Mouse (Mus musculus): Measurements from ENCODE around the gene Acsbg2. TPM values are rescaled to one million over a fixed set of nuclear protein-coding genes. Genes with fewer than 3 reads are reported as not detected.

Gene Acsbg2
- total RNA-seq (2012; rRNA removed) (not detected in 2 replicates), polyA plus RNA-seq (2012; ENCODE audit: insufficient read depth in 1 of 2, insufficient read length in 2 of 2, low read depth in 1 of 2, low replicate concordance in 2 of 2, missing spikeins in 1 of 2) (not detected)

DNA sequence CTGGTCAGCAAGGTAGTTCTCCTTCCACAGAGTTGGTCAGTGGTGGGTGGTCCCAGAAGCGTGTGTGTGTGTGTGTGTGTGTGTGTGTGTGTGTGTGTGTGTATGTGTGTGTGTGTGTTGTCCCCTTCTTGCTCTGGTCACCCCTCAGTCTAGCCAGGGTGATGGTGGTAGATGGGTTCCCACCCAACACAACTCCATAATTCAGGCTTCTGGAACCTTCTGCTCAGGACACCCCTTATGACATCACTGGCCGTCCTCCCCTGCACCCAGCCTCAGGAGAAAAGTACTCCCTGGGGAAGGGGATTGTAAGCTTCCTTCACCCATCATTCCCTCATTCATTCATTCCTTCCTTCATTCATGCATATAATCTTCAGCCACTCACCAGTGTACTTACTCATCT is at the start of gene Acsbg2:
TSS of gene Acsbg2 (minus strand) at position 211 of the 400 bp plus-strand sequence.
- Histone ChIP-seq H3K9me3 (replicated peaks; ENCODE audit: insufficient read depth, low read length) (no peaks in the 10 kb centered on the region), H3K27me3 (ENCODE audit: control insufficient read depth in 1 of 2, insufficient read depth in 2 of 2, low read length in 2 of 2) (no peaks in the 10 kb centered on the region), H3K9ac (ENCODE audit: control insufficient read depth, low read depth, low read length, poor library complexity, severe bottlenecking) (no peak within 1 kb of the TSS), H3K36me3 (ENCODE audit: control insufficient read depth in 1 of 2, insufficient read depth in 2 of 2, low read length in 2 of 2) (peaks cover 0 to 2% of the 10 kb centered on the region in 2 experiments; a peak in 2 of 4 replicates), H3K79me2 (ENCODE audit: control insufficient read depth, insufficient read depth, low read length, poor library complexity) (no peaks in the 10 kb centered on the region), H3K4me3 (ENCODE audit: control insufficient read depth in 1 of 2, insufficient read depth in 1 of 2, low read depth in 2 of 2, low read length in 2 of 2) (no peak within 1 kb of the TSS), H3K4me1 (ENCODE audit: control insufficient read depth in 1 of 2, insufficient read depth in 2 of 2, low read length in 2 of 2) (peaks cover 2 to 6% of the 10 kb centered on the region in 2 experiments; a peak in 3 of 4 replicates), H3K27ac (ENCODE audit: control insufficient read depth, low read depth, low read length) (no peak within 1 kb of the TSS)
- TF ChIP-seq CHD1 (IDR thresholded peaks at IDR 0.05; ENCODE audit: low read depth, low read length) (no peak), KAT2A (conservative IDR thresholded peaks at IDR 0.05; ENCODE audit: low read depth, low read length) (no peak), EP300 (IDR thresholded peaks at IDR 0.05; ENCODE audit: low read depth in 1 of 2, low read length in 2 of 2) (no peak), MYB (IDR thresholded peaks at IDR 0.05; ENCODE audit: low read depth, low read length) (no peak), POLR2AphosphoS2 (IDR thresholded peaks at IDR 0.05; ENCODE audit: low read length) (no peak), E2F4 (IDR thresholded peaks at IDR 0.05; ENCODE audit: borderline replicate concordance, low read depth, low read length) (no peak), RAD21 (IDR thresholded peaks at IDR 0.05; ENCODE audit: low read depth, low read length) (no peak), TBP (IDR thresholded peaks at IDR 0.05; ENCODE audit: low read depth, low read length) (no peak), HCFC1 (IDR thresholded peaks at IDR 0.05; ENCODE audit: low read depth, low read length) (no peak), POLR2A (IDR thresholded peaks at IDR 0.05; ENCODE audit: control insufficient read depth in 1 of 2, insufficient read depth in 1 of 2, low read depth in 1 of 2, low read length in 2 of 2, poor library complexity in 1 of 2) (no peak), ZKSCAN1 (IDR thresholded peaks at IDR 0.05; ENCODE audit: low read depth, low read length) (no peak), SIN3A (IDR thresholded peaks at IDR 0.05; ENCODE audit: low read length) (no peak), ZC3H11A (IDR thresholded peaks at IDR 0.05; ENCODE audit: low read depth, low read length) (no peak), ELF1 (IDR thresholded peaks at IDR 0.05; ENCODE audit: low read depth, low read length) (no peak), BHLHE40 (IDR thresholded peaks at IDR 0.05; ENCODE audit: borderline replicate concordance, low read depth, low read length) (no peak), GABPA (IDR thresholded peaks at IDR 0.05; ENCODE audit: low read depth, low read length) (no peak)
- no peak for DNase-seq (ENCODE audit: low read depth, low spot score)

DNA sequence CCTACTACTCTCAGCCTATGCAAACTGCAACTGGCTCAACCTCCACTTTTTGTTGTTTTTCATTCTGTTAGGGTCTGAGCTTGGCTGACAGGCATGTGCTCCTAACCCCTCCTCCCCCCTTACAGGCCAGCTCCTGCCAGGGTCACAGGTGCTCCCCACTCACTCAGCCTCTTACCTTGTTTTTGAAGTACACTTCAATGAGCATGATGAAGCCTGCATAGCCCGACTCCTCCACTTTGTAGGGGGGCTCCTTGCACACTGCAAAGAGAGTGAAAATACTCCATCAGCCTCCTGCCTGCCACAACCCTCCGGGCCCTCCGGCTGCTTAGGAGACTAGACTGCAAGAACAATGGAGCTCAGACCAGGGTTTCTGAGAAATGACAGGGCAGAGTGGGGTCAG is 45.5 kb upstream of the Acsbg2 start:
- no peak overlapping the region for H3K4me3 ChIP-seq (ENCODE audit: control insufficient read depth in 1 of 2, insufficient read depth in 1 of 2, low read depth in 2 of 2, low read length in 2 of 2)
- no peaks in the 10 kb centered on the region for H3K4me1 ChIP-seq (ENCODE audit: control insufficient read depth in 1 of 2, insufficient read depth in 2 of 2, low read length in 2 of 2)
- no peaks in the 10 kb centered on the region for H3K9me3 ChIP-seq (replicated peaks; ENCODE audit: insufficient read depth, low read length)
- no peaks in the 10 kb centered on the region for H3K79me2 ChIP-seq (ENCODE audit: control insufficient read depth, insufficient read depth, low read length, poor library complexity)
- peaks cover 0 to 7% of the 10 kb centered on the region in 2 experiments; a peak in 2 of 4 replicates for H3K36me3 ChIP-seq (ENCODE audit: control insufficient read depth in 1 of 2, insufficient read depth in 2 of 2, low read length in 2 of 2)
- DNase-seq (ENCODE audit: low read depth, low spot score), result no peak
- H3K9ac ChIP-seq (ENCODE audit: control insufficient read depth, low read depth, low read length, poor library complexity, severe bottlenecking), result no peak overlapping the region
- TF ChIP-seq ZC3H11A (IDR thresholded peaks at IDR 0.05; ENCODE audit: low read depth, low read length), result no peak
- no peak for TF ChIP-seq TCF12 (IDR thresholded peaks at IDR 0.05; ENCODE audit: low read depth, low read length)
- TF ChIP-seq UBTF (IDR thresholded peaks at IDR 0.05; ENCODE audit: borderline replicate concordance, insufficient read depth, low read depth, low read length), result no peak
- TF ChIP-seq CHD2 (IDR thresholded peaks at IDR 0.05; ENCODE audit: low read length), result no peak
- TF ChIP-seq SMC3 (IDR thresholded peaks at IDR 0.05; ENCODE audit: low read depth, low read length), result no peak
- no peak for TF ChIP-seq NRF1 (IDR thresholded peaks at IDR 0.05; ENCODE audit: insufficient read depth, low read depth, low read length, poor library complexity, severe bottlenecking)
- TF ChIP-seq E2F4 (IDR thresholded peaks at IDR 0.05; ENCODE audit: borderline replicate concordance, low read depth, low read length), result no peak
- no peak for TF ChIP-seq MAZ (IDR thresholded peaks at IDR 0.05; ENCODE audit: low read depth, low read length)
- no peaks in the 10 kb centered on the region for H3K27me3 ChIP-seq (ENCODE audit: control insufficient read depth in 1 of 2, insufficient read depth in 2 of 2, low read length in 2 of 2)
- no peak overlapping the region for H3K27ac ChIP-seq (ENCODE audit: control insufficient read depth, low read depth, low read length)
